Mouse (Mus musculus): Measurements from ENCODE around the gene Cacnb2. TPM values are rescaled to one million over a fixed set of nuclear protein-coding genes. Genes with fewer than 3 reads are reported as not detected.
A peak's percentile ranks its signal among the peaks of the same experiment; 100 is the strongest.

The Cacnb2 gene
- polyA plus RNA-seq (2015; fragmentation: Nextera tagmentation; extraction: Ambion mirVana), result 6.0 and 6.9 TPM in 2 replicates

- Histone ChIP-seq H3K9ac (replicated peaks) (peak within 1 kb of the TSS; percentile 56), H3K27ac (replicated peaks) (peak within 1 kb of the TSS; percentile 69), H3K27me3 (replicated peaks) (peaks cover 17% of the 10 kb centered on the region), H3K4me1 (peaks cover 16% of the 10 kb centered on the region), H3K4me2 (peak within 1 kb of the TSS; percentile 100), H3K9me3 (replicated peaks) (no peaks in the 10 kb centered on the region), H3K36me3 (no peaks in the 10 kb centered on the region), H3K4me3 (replicated peaks) (peak within 1 kb of the TSS; percentile 67)
- WGBS, result 65% methylated on average over 3 of the region's 3 CpGs
- no peak for ATAC-seq (ENCODE audit: low FRiP score)
Measured at GRCm38 (mm10) chr2:14602788-14603187, at the start of gene Cacnb2. Gene Cacnb2, plus strand, starts transcription at chr2:14603088.

DNA sequence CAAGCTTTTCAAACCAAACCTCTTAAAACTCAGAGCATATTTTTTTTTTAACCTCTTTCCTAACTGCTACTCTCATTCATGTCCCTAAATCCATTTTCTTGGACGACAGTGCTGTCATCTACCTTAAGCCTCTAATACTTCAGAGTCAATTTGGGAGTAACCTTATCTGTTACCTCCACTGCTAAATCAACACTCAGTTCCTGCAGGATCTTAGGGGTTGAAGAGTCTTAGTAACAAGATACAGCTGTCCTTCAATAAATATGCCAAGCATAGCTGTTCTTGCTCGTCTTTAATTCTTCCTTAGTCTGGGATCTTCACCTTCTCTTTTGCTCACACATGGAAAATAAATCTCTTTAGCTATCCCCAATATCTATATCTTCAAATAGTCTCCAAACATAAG is 34.9 kb upstream of the Cacnb2 start:
- 75% methylated on average over 2 of the region's 2 CpGs for WGBS
- Histone ChIP-seq H3K27ac (replicated peaks) (no peak overlapping the region), H3K9me3 (replicated peaks) (no peaks in the 10 kb centered on the region), H3K9ac (replicated peaks) (no peak overlapping the region), H3K36me3 (no peaks in the 10 kb centered on the region), H3K4me2 (no peak overlapping the region), H3K27me3 (replicated peaks) (no peaks in the 10 kb centered on the region), H3K4me1 (no peaks in the 10 kb centered on the region), H3K4me3 (replicated peaks) (no peak overlapping the region)
- ATAC-seq (ENCODE audit: low FRiP score), result no peak

DNA sequence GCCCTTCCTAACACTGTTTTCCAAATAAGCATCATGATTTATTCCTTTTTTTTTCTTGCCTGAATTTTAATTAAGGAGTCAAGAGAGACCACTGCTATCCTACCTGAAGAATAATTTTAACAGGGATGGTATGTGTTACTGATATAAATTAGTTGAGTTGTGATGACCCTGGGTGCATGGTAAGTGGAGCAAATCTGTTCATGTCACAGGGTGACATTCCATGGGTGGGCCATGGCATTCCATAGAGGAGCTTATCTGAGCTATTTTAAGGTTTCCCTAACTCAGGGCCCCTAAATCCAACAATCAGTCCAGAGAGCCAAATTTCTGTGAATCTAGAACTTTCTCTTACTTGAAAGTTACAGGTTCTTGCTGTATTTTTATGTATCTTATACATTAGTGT is 31.6 kb upstream of the Cacnb2 start:
- no peak for ATAC-seq (ENCODE audit: low FRiP score)
- Histone ChIP-seq H3K36me3 (no peaks in the 10 kb centered on the region), H3K4me1 (no peaks in the 10 kb centered on the region), H3K4me3 (replicated peaks) (no peak overlapping the region), H3K27me3 (replicated peaks) (no peaks in the 10 kb centered on the region), H3K9ac (replicated peaks) (no peak overlapping the region), H3K9me3 (replicated peaks) (no peaks in the 10 kb centered on the region), H3K27ac (replicated peaks) (no peak overlapping the region), H3K4me2 (no peak overlapping the region)

DNA sequence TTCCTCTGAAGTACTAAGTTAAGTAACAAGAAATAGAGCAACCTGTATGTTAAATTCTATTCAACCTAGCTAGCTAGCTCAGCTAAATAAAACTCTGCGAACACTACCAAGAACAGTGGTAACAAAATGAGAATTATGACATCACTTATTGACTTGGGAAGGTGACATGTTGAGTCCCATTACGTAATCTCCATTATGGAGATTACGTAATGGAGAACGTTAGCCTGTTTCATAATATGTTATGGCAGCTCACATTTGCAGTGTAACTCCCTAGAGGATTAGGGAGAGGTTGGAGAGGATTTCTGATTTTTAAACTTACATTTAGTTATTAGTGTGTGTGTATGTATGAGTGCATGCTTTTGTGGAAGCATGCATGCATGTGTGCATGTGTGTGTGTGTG is 13.3 kb upstream of the Cacnb2 start:
- Histone ChIP-seq H3K9me3 (replicated peaks) (no peaks in the 10 kb centered on the region), H3K4me3 (replicated peaks) (no peak overlapping the region), H3K27ac (replicated peaks) (no peak overlapping the region), H3K4me1 (no peaks in the 10 kb centered on the region), H3K27me3 (replicated peaks) (no peaks in the 10 kb centered on the region), H3K4me2 (no peak overlapping the region), H3K36me3 (no peaks in the 10 kb centered on the region), H3K9ac (replicated peaks) (no peak overlapping the region)
- WGBS, result 82% methylated on average over 4 of the region's 4 CpGs
- no peak for ATAC-seq (ENCODE audit: low FRiP score)

- no peaks in the 10 kb centered on the region for H3K9me3 ChIP-seq (replicated peaks)
- H3K27me3 ChIP-seq (replicated peaks), result peaks cover 5% of the 10 kb centered on the region; the same call in 1 of the 2 replicates
- H3K4me2 ChIP-seq, result no peak overlapping the region
- no peak overlapping the region for H3K4me3 ChIP-seq (replicated peaks)
- ATAC-seq (ENCODE audit: low FRiP score), result no peak
- no peak overlapping the region for H3K27ac ChIP-seq (replicated peaks)
- H3K9ac ChIP-seq (replicated peaks), result no peak overlapping the region
- H3K4me1 ChIP-seq, result no peaks in the 10 kb centered on the region
- H3K36me3 ChIP-seq, result no peaks in the 10 kb centered on the region
Measured at GRCm38 (mm10) chr2:14597909-14598563, 4.9 kb upstream of the Cacnb2 start.

DNA sequence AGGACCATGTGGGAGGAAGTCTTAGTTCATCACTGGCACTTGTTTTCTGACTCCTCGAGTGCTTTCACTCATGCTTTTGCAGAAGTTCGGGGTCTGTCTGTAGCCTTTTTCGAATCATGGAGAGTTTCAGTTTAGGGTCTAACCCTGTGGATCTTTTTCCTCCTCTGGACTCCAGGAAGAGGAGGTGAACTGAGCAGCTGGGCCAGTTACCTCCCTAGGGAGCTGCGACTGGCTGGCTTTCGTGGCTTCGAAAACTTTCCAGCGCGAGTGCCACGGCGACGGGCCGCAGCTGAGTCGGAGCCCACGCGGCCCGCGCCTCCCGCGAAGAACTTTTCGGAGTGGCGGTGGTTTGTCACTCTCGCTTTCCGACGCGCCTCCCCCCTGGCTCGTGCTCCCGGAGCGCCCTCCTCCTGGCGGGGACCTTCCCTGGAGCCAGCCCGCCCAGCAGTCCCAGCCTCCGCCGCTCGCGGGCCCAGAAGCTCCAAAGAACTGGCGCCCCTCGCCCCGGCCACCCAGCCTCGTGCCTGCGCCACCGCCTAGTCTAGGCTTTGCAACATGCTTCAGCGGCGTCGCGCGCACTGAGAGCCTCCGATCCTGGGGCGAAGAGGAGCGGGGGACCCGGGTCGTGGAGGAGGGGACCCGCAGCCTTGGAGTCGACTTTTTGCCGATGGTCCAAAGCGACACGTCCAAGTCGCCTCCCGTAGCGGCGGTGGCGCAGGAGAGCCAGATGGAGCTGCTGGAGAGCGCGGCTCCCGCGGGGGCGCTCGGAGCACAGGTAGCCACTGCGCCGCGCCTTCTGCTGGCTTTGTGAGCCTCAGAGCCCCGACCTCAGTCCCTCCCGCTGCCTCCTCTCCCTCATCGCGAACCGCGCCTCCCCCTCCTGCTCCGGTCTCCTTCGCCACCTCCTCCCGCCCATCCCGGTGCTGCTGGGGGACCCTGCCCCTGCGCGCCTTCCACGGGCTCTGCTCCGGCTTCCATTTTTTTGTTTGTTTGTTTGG is 1.2 kb downstream of the Cacnb2 start:
- no peaks in the 10 kb centered on the region for H3K9me3 ChIP-seq (replicated peaks)
- H3K4me3 ChIP-seq (replicated peaks), result peak overlapping the region; percentile 67
- H3K27ac ChIP-seq (replicated peaks), result peak overlapping the region; percentile 69
- H3K27me3 ChIP-seq (replicated peaks), result peaks cover 17% of the 10 kb centered on the region
- H3K4me1 ChIP-seq, result peaks cover 16% of the 10 kb centered on the region
- peak overlapping the region; percentile 56 for H3K9ac ChIP-seq (replicated peaks)
- peak overlapping the region; percentile 100 for H3K4me2 ChIP-seq
- under 1% methylated on average over 80 of the region's 83 CpGs for WGBS
- no peaks in the 10 kb centered on the region for H3K36me3 ChIP-seq
- ATAC-seq (ENCODE audit: low FRiP score), result peak; percentile 90

DNA sequence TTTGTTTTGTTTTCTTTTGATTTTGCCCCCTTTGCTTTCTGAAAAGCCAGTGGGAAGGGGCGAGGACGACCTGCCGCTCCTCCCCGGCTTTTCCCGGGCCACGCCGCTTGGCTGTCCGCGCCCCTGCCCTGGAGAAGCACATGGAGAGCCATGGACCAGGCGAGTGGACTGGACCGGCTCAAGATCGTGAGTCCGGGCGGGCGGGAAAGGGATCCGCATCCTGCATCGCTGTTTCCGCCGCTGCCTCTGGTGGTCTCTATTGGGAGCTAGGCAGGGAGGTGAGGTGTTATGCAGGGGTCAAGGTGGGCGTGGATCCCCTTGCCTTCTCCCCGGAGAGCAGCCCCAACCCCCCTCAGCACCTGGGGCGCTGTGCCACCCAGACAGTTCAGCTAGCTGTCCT is 1.9 kb downstream of the Cacnb2 start:
- Histone ChIP-seq H3K36me3 (no peaks in the 10 kb centered on the region), H3K27ac (replicated peaks) (peak overlapping the region; percentile 69; the same call in 1 of the 2 replicates), H3K27me3 (replicated peaks) (peaks cover 17% of the 10 kb centered on the region), H3K9me3 (replicated peaks) (no peaks in the 10 kb centered on the region), H3K4me1 (peaks cover 16% of the 10 kb centered on the region), H3K4me2 (peak overlapping the region; percentile 100), H3K4me3 (replicated peaks) (peak overlapping the region; percentile 67), H3K9ac (replicated peaks) (peak overlapping the region; percentile 56)
- peak; percentile 79 for ATAC-seq (ENCODE audit: low FRiP score)
- WGBS, result under 1% methylated on average over 22 of the region's 22 CpGs

- WGBS, result 11% methylated on average over 7 of the region's 7 CpGs
- peaks cover 17% of the 10 kb centered on the region for H3K27me3 ChIP-seq (replicated peaks)
- peak overlapping the region; percentile 67 for H3K4me3 ChIP-seq (replicated peaks)
- H3K9ac ChIP-seq (replicated peaks), result peak overlapping the region; percentile 56
- no peaks in the 10 kb centered on the region for H3K9me3 ChIP-seq (replicated peaks)
- peak overlapping the region; percentile 100 for H3K4me2 ChIP-seq
- peaks cover 16% of the 10 kb centered on the region for H3K4me1 ChIP-seq
- H3K27ac ChIP-seq (replicated peaks), result 0 out of 2 replicates have a peak overlapping the region, but pooled peaks have one; percentile 69
- ATAC-seq (ENCODE audit: low FRiP score), result no peak
- no peaks in the 10 kb centered on the region for H3K36me3 ChIP-seq
Measured at GRCm38 (mm10) chr2:14605207-14605606, 2.3 kb downstream of the Cacnb2 start.

- Histone ChIP-seq H3K4me3 (replicated peaks) (no peak overlapping the region), H3K27me3 (replicated peaks) (peaks cover 12% of the 10 kb centered on the region), H3K4me1 (peaks cover 18% of the 10 kb centered on the region), H3K9ac (replicated peaks) (no peak overlapping the region), H3K27ac (replicated peaks) (no peak overlapping the region), H3K36me3 (no peaks in the 10 kb centered on the region), H3K9me3 (replicated peaks) (no peaks in the 10 kb centered on the region), H3K4me2 (no peak overlapping the region)
- no peak for ATAC-seq (ENCODE audit: low FRiP score)
- WGBS, result 47% methylated on average over 4 of the region's 4 CpGs
Measured at GRCm38 (mm10) chr2:14608606-14609005, 5.7 kb downstream of the Cacnb2 start.

DNA sequence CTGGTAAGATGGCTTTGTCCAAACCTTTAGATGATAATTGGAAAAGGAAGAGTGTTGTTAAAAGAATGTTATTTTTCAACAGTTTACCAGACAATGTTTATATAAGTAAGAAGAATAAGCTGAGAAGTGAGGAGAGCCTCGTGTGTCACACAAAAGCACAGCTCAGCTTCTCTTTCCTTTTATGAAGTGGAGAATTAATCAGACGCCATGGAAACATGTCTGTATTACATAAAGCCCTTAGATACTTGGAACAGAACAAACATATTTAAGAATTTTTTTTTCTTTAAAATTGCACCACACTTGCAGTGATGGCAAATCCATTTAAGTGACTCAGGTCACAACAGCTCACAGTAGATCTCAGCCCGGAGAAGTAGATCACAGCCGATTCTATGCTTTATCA is 9.8 kb downstream of the Cacnb2 start:
- Histone ChIP-seq H3K9ac (replicated peaks) (no peak overlapping the region), H3K4me1 (0 out of 2 replicates have a peak, but pooled peaks cover 5% of the 10 kb centered on the region), H3K9me3 (replicated peaks) (no peaks in the 10 kb centered on the region), H3K27ac (replicated peaks) (no peak overlapping the region), H3K4me3 (replicated peaks) (no peak overlapping the region), H3K27me3 (replicated peaks) (no peaks in the 10 kb centered on the region), H3K4me2 (no peak overlapping the region), H3K36me3 (no peaks in the 10 kb centered on the region)
- WGBS, result 74% methylated on average over 4 of the region's 4 CpGs
- no peak for ATAC-seq (ENCODE audit: low FRiP score)

GRCm38 (mm10) chr2:14616361-14616760 is 13.5 kb downstream of the Cacnb2 start:
- Histone ChIP-seq H3K4me1 (no peaks in the 10 kb centered on the region), H3K9me3 (replicated peaks) (no peaks in the 10 kb centered on the region), H3K4me2 (no peak overlapping the region), H3K4me3 (replicated peaks) (no peak overlapping the region), H3K9ac (replicated peaks) (no peak overlapping the region), H3K36me3 (no peaks in the 10 kb centered on the region), H3K27ac (replicated peaks) (no peak overlapping the region), H3K27me3 (replicated peaks) (no peaks in the 10 kb centered on the region)
- ATAC-seq (ENCODE audit: low FRiP score), result no peak
- 85% methylated on average over 3 of the region's 3 CpGs for WGBS
